Mouse (Mus musculus): ENCODE measurements around the gene Nfia. TPM values are rescaled to one million over a fixed set of nuclear protein-coding genes. Genes with fewer than 3 reads are reported as not detected.
A peak's percentile ranks its signal among the peaks of the same experiment; 100 is the strongest.

Gene Nfia
- polyA plus RNA-seq, 1 experiment from 2014 or later, result 33.7 TPM

- WGBS (ENCODE audit: insufficient replicate concordance), result 72% methylated on average over 3 of the region's 3 CpGs
- H3K4me2 ChIP-seq, result no peak overlapping the region
- peaks cover 56% of the 10 kb centered on the region for H3K4me1 ChIP-seq (ENCODE audit: control insufficient read depth, insufficient read depth, low read length)
- H3K9ac ChIP-seq (ENCODE audit: low read depth, low read length), result no peak overlapping the region
- no peak for ATAC-seq (replicated peaks; ENCODE audit: insufficient number of reproducible peaks, low FRiP score, low TSS enrichment)
- no peaks in the 10 kb centered on the region for H3K27me3 ChIP-seq (ENCODE audit: control insufficient read depth, insufficient read depth, low read length)
- no peaks in the 10 kb centered on the region for H3K36me3 ChIP-seq (ENCODE audit: control insufficient read depth, insufficient read depth, low read length)
- peak overlapping the region; percentile 13; the same call in 1 of the 2 replicates for H3K27ac ChIP-seq (ENCODE audit: low read depth, low read length)
- no peak overlapping the region for H3K4me3 ChIP-seq (ENCODE audit: low read depth, low read length)
- no peaks in the 10 kb centered on the region for H3K9me3 ChIP-seq (replicated peaks; ENCODE audit: control insufficient read depth, low read length)
These were observed 65.2 kb downstream of the Nfia start for GRCm38 (mm10) chr4:97837724-97838123.

DNA sequence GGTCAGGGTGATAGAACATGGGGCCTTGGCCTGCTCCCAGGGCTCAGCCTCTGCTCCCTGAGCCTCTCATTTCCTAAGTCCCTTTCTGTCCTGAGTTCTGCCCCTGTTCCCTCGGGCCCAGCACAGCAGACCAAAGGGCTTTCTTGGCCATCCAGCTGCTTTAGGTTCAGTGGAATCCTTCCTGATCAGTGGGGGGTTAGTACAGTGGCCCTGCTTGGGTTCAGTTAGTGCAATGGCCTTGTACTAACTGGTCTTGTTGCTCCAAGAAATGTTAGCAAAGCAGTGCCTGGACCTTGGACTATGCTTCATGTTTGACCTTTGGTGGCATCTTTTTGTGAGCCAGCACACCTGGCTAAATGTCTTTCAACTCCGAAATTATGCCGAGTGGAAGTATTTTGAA lies 66.1 kb downstream of the Nfia start:
- H3K9me3 ChIP-seq (replicated peaks; ENCODE audit: control insufficient read depth, low read length), result no peaks in the 10 kb centered on the region
- H3K36me3 ChIP-seq (ENCODE audit: control insufficient read depth, insufficient read depth, low read length), result no peaks in the 10 kb centered on the region
- no peak overlapping the region for H3K4me3 ChIP-seq (ENCODE audit: low read depth, low read length)
- peaks cover 56% of the 10 kb centered on the region for H3K4me1 ChIP-seq (ENCODE audit: control insufficient read depth, insufficient read depth, low read length)
- peak overlapping the region; percentile 89 for H3K27ac ChIP-seq (ENCODE audit: low read depth, low read length)
- H3K9ac ChIP-seq (ENCODE audit: low read depth, low read length), result peak overlapping the region; percentile 39; the same call in 1 of the 2 replicates
- no peaks in the 10 kb centered on the region for H3K27me3 ChIP-seq (ENCODE audit: control insufficient read depth, insufficient read depth, low read length)
- WGBS (ENCODE audit: insufficient replicate concordance), result 62% methylated on average over 3 of the region's 3 CpGs
- H3K4me2 ChIP-seq, result no peak overlapping the region; the same call in 1 of the 2 replicates
- ATAC-seq (replicated peaks; ENCODE audit: insufficient number of reproducible peaks, low FRiP score, low TSS enrichment), result peak; percentile 58

GRCm38 (mm10) chr4:97839406-97840101 lies 67.0 kb downstream of the Nfia start:
- Histone ChIP-seq H3K4me1 (ENCODE audit: control insufficient read depth, insufficient read depth, low read length) (peaks cover 55% of the 10 kb centered on the region), H3K27ac (ENCODE audit: low read depth, low read length) (peak overlapping the region; percentile 89), H3K9ac (ENCODE audit: low read depth, low read length) (peak overlapping the region; percentile 39; the same call in 1 of the 2 replicates)

DNA sequence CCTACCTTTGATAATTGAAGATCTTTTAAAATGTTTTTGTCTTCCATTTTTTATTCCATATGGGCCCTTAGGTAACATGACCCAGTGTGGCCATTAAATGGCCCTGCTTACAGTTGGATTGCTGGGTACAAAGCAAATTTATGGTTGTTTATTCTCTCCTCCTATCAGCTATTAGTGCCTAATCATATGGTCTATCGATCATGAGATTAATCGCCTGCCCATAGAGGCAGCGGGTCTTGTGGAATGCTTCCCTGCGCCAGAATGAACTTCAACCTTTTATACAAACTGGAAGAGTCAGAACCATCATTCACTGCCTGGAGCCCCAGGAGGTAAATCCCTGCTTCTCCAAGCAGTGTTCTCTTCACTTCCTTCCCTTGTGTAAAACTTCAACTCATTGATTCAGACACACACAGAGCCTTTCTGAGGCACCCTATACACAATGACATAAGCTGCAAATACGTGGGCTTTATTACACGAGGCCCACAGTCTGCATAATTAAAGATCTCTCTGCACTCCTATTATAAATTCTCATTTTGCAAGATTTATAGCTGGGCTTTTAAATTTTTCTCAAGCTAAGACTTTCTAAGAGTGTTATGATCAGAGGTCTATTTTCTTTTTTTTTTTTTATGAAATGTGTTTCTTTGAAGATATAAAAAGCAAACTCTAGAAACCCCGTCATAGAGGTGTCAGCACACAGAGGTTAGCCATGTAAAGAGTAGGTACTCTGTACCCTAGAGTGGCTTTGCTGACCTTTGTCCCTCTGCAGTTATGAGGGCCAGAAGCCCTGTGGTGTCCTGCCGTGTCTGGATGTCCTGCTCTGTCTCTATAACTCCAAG lies 67.9 kb downstream of the Nfia start:
- peaks cover 55% of the 10 kb centered on the region for H3K4me1 ChIP-seq (ENCODE audit: control insufficient read depth, insufficient read depth, low read length)
- H3K36me3 ChIP-seq (ENCODE audit: control insufficient read depth, insufficient read depth, low read length), result no peaks in the 10 kb centered on the region
- H3K9me3 ChIP-seq (replicated peaks; ENCODE audit: control insufficient read depth, low read length), result no peaks in the 10 kb centered on the region
- H3K9ac ChIP-seq (ENCODE audit: low read depth, low read length), result no peak overlapping the region
- no peak for ATAC-seq (replicated peaks; ENCODE audit: insufficient number of reproducible peaks, low FRiP score, low TSS enrichment)
- H3K27me3 ChIP-seq (ENCODE audit: control insufficient read depth, insufficient read depth, low read length), result no peaks in the 10 kb centered on the region
- no peak overlapping the region for H3K4me3 ChIP-seq (ENCODE audit: low read depth, low read length)
- peak overlapping the region; percentile 89 for H3K27ac ChIP-seq (ENCODE audit: low read depth, low read length)
- H3K4me2 ChIP-seq, result no peak overlapping the region
- WGBS (ENCODE audit: insufficient replicate concordance), result 64% methylated on average over 8 of the region's 8 CpGs

More at GRCm38 (mm10) chr4:97839406-97840101, 67.0 kb downstream of the Nfia start:
- Histone ChIP-seq H3K9me3 (replicated peaks; ENCODE audit: control insufficient read depth, low read length) (no peaks in the 10 kb centered on the region), H3K4me2 (peak overlapping the region; percentile 24), H3K4me3 (ENCODE audit: low read depth, low read length) (no peak overlapping the region), H3K27me3 (ENCODE audit: control insufficient read depth, insufficient read depth, low read length) (no peaks in the 10 kb centered on the region), H3K36me3 (ENCODE audit: control insufficient read depth, insufficient read depth, low read length) (no peaks in the 10 kb centered on the region)
- peak; percentile 71 for ATAC-seq (replicated peaks; ENCODE audit: insufficient number of reproducible peaks, low FRiP score, low TSS enrichment)
- 35% methylated on average over 7 of the region's 7 CpGs for WGBS (ENCODE audit: insufficient replicate concordance)

DNA sequence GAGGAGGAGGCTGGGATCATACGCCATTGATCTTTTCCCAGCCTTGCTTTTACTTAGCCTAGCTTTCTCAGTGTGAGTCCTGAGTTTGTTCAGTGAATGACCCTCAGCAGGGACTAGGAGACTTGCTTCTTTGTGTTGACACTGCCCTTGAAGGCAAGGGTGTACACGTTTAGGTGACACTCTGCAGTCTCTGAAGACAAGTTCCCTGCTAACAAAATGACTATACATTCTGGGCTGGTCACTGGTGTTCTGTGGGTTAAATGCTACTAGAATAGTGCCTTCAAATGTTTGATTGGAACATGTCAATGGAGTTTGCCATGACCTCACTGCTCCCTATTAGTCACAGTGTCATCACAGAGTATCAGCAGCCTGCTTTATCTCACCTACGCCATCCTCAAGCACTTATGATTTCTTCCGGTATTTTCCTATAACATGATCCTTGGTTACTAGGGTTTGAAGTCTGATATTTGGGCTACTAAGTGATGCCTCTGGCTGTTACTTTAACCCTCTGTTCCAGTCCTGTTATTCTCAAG lies 68.6 kb downstream of the Nfia start:
- H3K27ac ChIP-seq (ENCODE audit: low read depth, low read length), result no peak overlapping the region

DNA sequence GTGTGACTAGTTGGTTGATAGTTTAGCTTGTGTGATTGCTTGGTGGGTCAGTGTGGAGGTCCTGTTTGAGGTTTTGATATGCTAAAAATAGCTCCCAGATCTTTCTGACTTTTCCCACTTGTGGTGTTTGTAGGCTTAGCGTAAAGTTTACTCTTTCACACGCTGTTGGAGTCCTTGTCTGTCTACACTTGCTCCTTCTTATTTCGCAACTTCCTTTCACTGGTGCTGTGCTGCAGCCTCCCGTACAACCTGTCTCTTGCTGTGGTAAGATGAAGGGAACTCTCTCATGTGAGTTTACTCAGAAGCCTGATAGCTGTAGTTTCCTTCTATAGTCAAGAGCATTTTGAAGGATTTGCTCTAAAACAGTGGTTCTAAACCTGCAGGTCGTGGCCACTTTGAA lies 69.2 kb downstream of the Nfia start:
- 47% methylated on average over 5 of the region's 5 CpGs for WGBS (ENCODE audit: insufficient replicate concordance)
- Histone ChIP-seq H3K4me3 (ENCODE audit: low read depth, low read length) (no peak overlapping the region), H3K36me3 (ENCODE audit: control insufficient read depth, insufficient read depth, low read length) (no peaks in the 10 kb centered on the region), H3K9ac (ENCODE audit: low read depth, low read length) (no peak overlapping the region), H3K4me2 (no peak overlapping the region), H3K4me1 (ENCODE audit: control insufficient read depth, insufficient read depth, low read length) (peaks cover 57% of the 10 kb centered on the region), H3K27me3 (ENCODE audit: control insufficient read depth, insufficient read depth, low read length) (no peaks in the 10 kb centered on the region), H3K9me3 (replicated peaks; ENCODE audit: control insufficient read depth, low read length) (no peaks in the 10 kb centered on the region), H3K27ac (ENCODE audit: low read depth, low read length) (no peak overlapping the region; the same call in 1 of the 2 replicates)
- no peak for ATAC-seq (replicated peaks; ENCODE audit: insufficient number of reproducible peaks, low FRiP score, low TSS enrichment)

More for the DNA sequence above, 68.6 kb downstream of the Nfia start:
- H3K4me2 ChIP-seq, result no peak overlapping the region
- H3K36me3 ChIP-seq (ENCODE audit: control insufficient read depth, insufficient read depth, low read length), result no peaks in the 10 kb centered on the region
- H3K9ac ChIP-seq (ENCODE audit: low read depth, low read length), result no peak overlapping the region
- H3K4me3 ChIP-seq (ENCODE audit: low read depth, low read length), result no peak overlapping the region
- ATAC-seq (replicated peaks; ENCODE audit: insufficient number of reproducible peaks, low FRiP score, low TSS enrichment), result no peak
- no peaks in the 10 kb centered on the region for H3K27me3 ChIP-seq (ENCODE audit: control insufficient read depth, insufficient read depth, low read length)
- no peaks in the 10 kb centered on the region for H3K9me3 ChIP-seq (replicated peaks; ENCODE audit: control insufficient read depth, low read length)
- H3K4me1 ChIP-seq (ENCODE audit: control insufficient read depth, insufficient read depth, low read length), result peaks cover 55% of the 10 kb centered on the region
- 35% methylated on average over 4 of the region's 4 CpGs for WGBS (ENCODE audit: insufficient replicate concordance)

DNA sequence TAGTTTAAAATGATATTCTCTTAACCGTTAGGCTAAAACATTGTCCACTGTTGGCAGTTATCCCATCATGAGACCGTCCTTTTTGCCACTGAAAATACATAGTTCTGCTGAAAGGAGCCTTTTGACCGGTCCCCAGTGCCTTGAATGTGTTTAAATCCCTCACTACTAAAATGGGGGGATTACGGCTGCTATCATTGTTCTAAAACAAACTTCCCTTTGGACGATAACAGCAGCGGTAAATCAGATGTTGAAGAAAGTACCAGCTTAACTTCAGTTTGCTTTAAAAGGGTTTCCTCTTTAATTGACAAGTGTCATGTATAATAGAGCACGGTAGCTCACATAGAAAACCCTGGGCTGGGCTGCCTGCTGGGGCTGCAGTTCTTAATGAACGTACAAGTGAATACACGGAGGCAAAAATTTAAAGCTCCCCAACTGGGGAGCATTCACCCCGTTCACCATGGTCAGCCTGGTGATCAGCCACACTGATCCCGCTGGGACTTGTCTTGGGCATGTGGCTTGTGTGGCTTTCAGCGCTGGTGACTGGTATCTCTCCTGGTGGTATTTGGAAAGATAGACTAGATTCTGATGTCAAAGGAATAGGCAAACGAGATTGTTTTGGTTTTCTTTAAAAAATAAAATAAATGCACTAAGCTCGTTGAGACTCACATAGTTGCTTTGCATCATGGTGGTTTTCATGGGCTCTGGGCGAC lies 71.6 kb downstream of the Nfia start:
- Histone ChIP-seq H3K4me3 (ENCODE audit: low read depth, low read length) (no peak overlapping the region), H3K27ac (ENCODE audit: low read depth, low read length) (no peak overlapping the region), H3K27me3 (ENCODE audit: control insufficient read depth, insufficient read depth, low read length) (no peaks in the 10 kb centered on the region), H3K36me3 (ENCODE audit: control insufficient read depth, insufficient read depth, low read length) (no peaks in the 10 kb centered on the region), H3K9ac (ENCODE audit: low read depth, low read length) (no peak overlapping the region), H3K4me2 (no peak overlapping the region), H3K4me1 (ENCODE audit: control insufficient read depth, insufficient read depth, low read length) (peaks cover 49% of the 10 kb centered on the region), H3K9me3 (replicated peaks; ENCODE audit: control insufficient read depth, low read length) (no peaks in the 10 kb centered on the region)
- WGBS (ENCODE audit: insufficient replicate concordance), result 64% methylated on average over 15 of the region's 15 CpGs
- no peak for ATAC-seq (replicated peaks; ENCODE audit: insufficient number of reproducible peaks, low FRiP score, low TSS enrichment)

GRCm38 (mm10) chr4:97844899-97845298 lies 72.4 kb downstream of the Nfia start:
- H3K9ac ChIP-seq (ENCODE audit: low read depth, low read length), result peak overlapping the region; percentile 2; the same call in 1 of the 2 replicates
- peak overlapping the region; percentile 15; the same call in 1 of the 2 replicates for H3K27ac ChIP-seq (ENCODE audit: low read depth, low read length)
- peaks cover 42% of the 10 kb centered on the region for H3K4me1 ChIP-seq (ENCODE audit: control insufficient read depth, insufficient read depth, low read length)

More at GRCm38 (mm10) chr4:97844899-97845298, 72.4 kb downstream of the Nfia start:
- no peak overlapping the region for H3K4me3 ChIP-seq (ENCODE audit: low read depth, low read length)
- no peaks in the 10 kb centered on the region for H3K27me3 ChIP-seq (ENCODE audit: control insufficient read depth, insufficient read depth, low read length)
- H3K4me2 ChIP-seq, result no peak overlapping the region
- WGBS (ENCODE audit: insufficient replicate concordance), result 59% methylated on average over 6 of the region's 6 CpGs
- ATAC-seq (replicated peaks; ENCODE audit: insufficient number of reproducible peaks, low FRiP score, low TSS enrichment), result no peak
- H3K36me3 ChIP-seq (ENCODE audit: control insufficient read depth, insufficient read depth, low read length), result no peaks in the 10 kb centered on the region
- H3K9me3 ChIP-seq (replicated peaks; ENCODE audit: control insufficient read depth, low read length), result no peaks in the 10 kb centered on the region

Data from heart, embryonic 11.5 days (tissue).